Mouse (Mus musculus): Measurements from ENCODE around the gene Runx2. TPM values are rescaled to one million over a fixed set of nuclear protein-coding genes. Genes with fewer than 3 reads are reported as not detected.

Runx2 gene
- polyA plus RNA-seq, 1 experiment from 2014 or later, result 14.0 TPM

- DNase-seq (ENCODE audit: low read depth, low spot score) (no peak), ATAC-seq (no peak)
- ChIA-PET CTCF (no interaction called here), POLR2A (interaction anchor here (0.6 to 0.7 kb wide), 2 partner anchors 64 to 365 kb away, joined by 3 to 5 read pairs; partner anchors contain the start of gene Runx2)
- in situ Hi-C loops (cut with MboI; ENCODE audit: low pct_unique_long_range_greater_than_20kb), result loop anchor here (10.0 kb wide), 1 partner anchor 825 kb away; no protein-coding TSS in a partner anchor
- no peaks in the 10 kb centered on the region for H3K27me3 ChIP-seq
- TF ChIP-seq CTCF (IDR thresholded peaks at IDR 0.05), result no peak
These were observed 364.6 kb downstream of the Runx2 start for GRCm38 (mm10) chr17:44449915-44450471.

Other genes starting within 250 kb of the Runx2 start
- gene Supt3, start 37.6 kb downstream of the Runx2 start, polyA plus RNA-seq (2021), result 28.5 TPM

All from Patski (cell line).